Mouse (Mus musculus) kidney, embryonic 16.5 days (tissue): ENCODE results near the gene F2rl2. TPM values are rescaled to one million over a fixed set of nuclear protein-coding genes. Genes with fewer than 3 reads are reported as not detected.

ENCODE experiments used
- ATAC-seq: fragments of 200-750 bp; cut with Nextera tagmentation; 2 replicates; pipeline ENCODE4 v1.8.0; 2017; ENCODE audit warnings: moderate TSS enrichment; ENCODE audit not compliant: low FRiP score, low TSS enrichment
- H3K27ac ChIP-seq: fragments of 300-500 bp; sonication (generic); 2 replicates; pipeline ENCODE4 v1.5.1; 2014; ENCODE audit warnings: low read length
- H3K27me3 ChIP-seq: fragments of 300-500 bp; sonication (generic); 2 replicates; pipeline ENCODE4 v1.6.1; 2014; ENCODE audit warnings: low read length, control low read depth, mixed read lengths; ENCODE audit not compliant: insufficient read depth
- H3K36me3 ChIP-seq: fragments of 300-500 bp; sonication (generic); 2 replicates; pipeline ENCODE4 v1.6.1; 2014; ENCODE audit warnings: low read length, control low read depth, mixed read lengths; ENCODE audit not compliant: insufficient read depth
- H3K4me1 ChIP-seq: fragments of 300-500 bp; sonication (generic); 2 replicates; pipeline ENCODE4 v1.6.1; 2014; ENCODE audit warnings: low read length, control low read depth, mixed read lengths; ENCODE audit not compliant: insufficient read depth
- H3K4me2 ChIP-seq: fragments of 300-500 bp; sonication (generic); replicated peaks from 2 replicates; pipeline ENCODE4 v1.6.1; 2014; ENCODE audit warnings: low read depth, low read length
- H3K4me3 ChIP-seq: fragments of 300-500 bp; sonication (generic); 2 replicates; pipeline ENCODE4 v1.5.1; 2014; ENCODE audit warnings: mild to moderate bottlenecking, low read length
- H3K9ac ChIP-seq: fragments of 300-500 bp; sonication (generic); replicated peaks from 2 replicates; pipeline ENCODE4 v1.6.1; 2014; ENCODE audit warnings: low read length
- H3K9me3 ChIP-seq: fragments of 300-500 bp; sonication (generic); 2 replicates; pipeline ENCODE4 v1.6.1; 2016; ENCODE audit warnings: low read length, control low read depth
- WGBS: fragments of 180-500 bp; shearing (Covaris S2); extraction: QIAGEN DNeasy Blood & Tissue Kit; methylation state at CpG from one replicate; pipeline ENCODE4 v1.1.7; 2014; 5-methylcytosine and 5-hydroxymethylcytosine counted together
- polyA plus RNA-seq: library from polyadenylated mRNA; unstranded; fragments of >200 nt; fragmentation: Nextera tagmentation; extraction: Ambion mirVana; gene quantifications from 2 replicates; pipeline ENCODE4 v1.2.1, GENCODE M21; 2015

F2rl2 gene
- polyA plus RNA-seq, 1 experiment from 2014 or later = 0.30 TPM

GRCm38 (mm10) chr13:95719320-95720232 is 22.9 kb downstream of the F2rl2 start:
- Histone ChIP-seq H3K27me3 (no peaks in the 10 kb centered on the region), H3K4me2 (peak overlapping the region; percentile 47), H3K27ac (no peak overlapping the region), H3K9ac (no peak overlapping the region), H3K9me3 (no peaks in the 10 kb centered on the region), H3K4me1 (peaks cover 3% of the 10 kb centered on the region; the same call in 1 of the 2 replicates), H3K36me3 (no peaks in the 10 kb centered on the region), H3K4me3 (peak overlapping the region; percentile 34)
- ATAC-seq = peak; percentile 71
- WGBS = 54% methylated on average over 14 of the region's 14 CpGs

GRCm38 (mm10) chr13:95730491-95730890 is 33.8 kb downstream of the F2rl2 start:
- Histone ChIP-seq H3K4me2 (no peak overlapping the region), H3K36me3 (no peaks in the 10 kb centered on the region), H3K27me3 (no peaks in the 10 kb centered on the region), H3K4me3 (no peak overlapping the region), H3K9ac (no peak overlapping the region), H3K27ac (no peak overlapping the region), H3K9me3 (no peaks in the 10 kb centered on the region), H3K4me1 (no peaks in the 10 kb centered on the region)
- no peak for ATAC-seq
- 91% methylated on average over 4 of the region's 4 CpGs for WGBS

GRCm38 (mm10) chr13:95739651-95740050 is 43.0 kb downstream of the F2rl2 start:
- Histone ChIP-seq H3K27me3 (no peaks in the 10 kb centered on the region), H3K27ac (no peak overlapping the region), H3K36me3 (no peaks in the 10 kb centered on the region), H3K4me1 (peaks cover 3% of the 10 kb centered on the region), H3K9ac (no peak overlapping the region), H3K4me2 (no peak overlapping the region), H3K4me3 (no peak overlapping the region), H3K9me3 (no peaks in the 10 kb centered on the region)
- 69% methylated on average over 5 of the region's 5 CpGs for WGBS
- ATAC-seq = no peak

GRCm38 (mm10) chr13:95741813-95742689 is 45.4 kb downstream of the F2rl2 start:
- no peak for ATAC-seq
- H3K27me3 ChIP-seq = no peaks in the 10 kb centered on the region
- no peaks in the 10 kb centered on the region for H3K36me3 ChIP-seq
- no peak overlapping the region for H3K9ac ChIP-seq
- no peak overlapping the region for H3K27ac ChIP-seq
- no peak overlapping the region for H3K4me3 ChIP-seq
- H3K4me1 ChIP-seq = peaks cover 3% of the 10 kb centered on the region
- 82% methylated on average over 11 of the region's 11 CpGs for WGBS
- H3K4me2 ChIP-seq = no peak overlapping the region
- no peaks in the 10 kb centered on the region for H3K9me3 ChIP-seq

GRCm38 (mm10) chr13:95742881-95743466 is 46.3 kb downstream of the F2rl2 start:
- no peaks in the 10 kb centered on the region for H3K9me3 ChIP-seq
- 64% methylated on average over 9 of the region's 9 CpGs for WGBS
- H3K9ac ChIP-seq = no peak overlapping the region
- H3K4me2 ChIP-seq = no peak overlapping the region
- H3K4me3 ChIP-seq = no peak overlapping the region
- H3K27ac ChIP-seq = peak overlapping the region; percentile 10; the same call in 1 of the 2 replicates
- peaks cover 3% of the 10 kb centered on the region for H3K4me1 ChIP-seq
- ATAC-seq = peak; percentile 41; the same call in 1 of the 2 replicates
- no peaks in the 10 kb centered on the region for H3K36me3 ChIP-seq
- no peaks in the 10 kb centered on the region for H3K27me3 ChIP-seq

GRCm38 (mm10) chr13:95745451-95745850 is 48.8 kb downstream of the F2rl2 start:
- Histone ChIP-seq H3K36me3 (no peaks in the 10 kb centered on the region), H3K9me3 (no peaks in the 10 kb centered on the region), H3K9ac (no peak overlapping the region), H3K4me3 (no peak overlapping the region), H3K27me3 (no peaks in the 10 kb centered on the region), H3K4me2 (no peak overlapping the region), H3K27ac (no peak overlapping the region), H3K4me1 (peaks cover 3% of the 10 kb centered on the region)
- 65% methylated on average over 4 of the region's 4 CpGs for WGBS
- no peak for ATAC-seq

GRCm38 (mm10) chr13:95746509-95746908 is 49.9 kb downstream of the F2rl2 start:
- H3K36me3 ChIP-seq = no peaks in the 10 kb centered on the region
- H3K9me3 ChIP-seq = no peaks in the 10 kb centered on the region
- H3K4me1 ChIP-seq = peaks cover 3% of the 10 kb centered on the region
- H3K4me2 ChIP-seq = peak overlapping the region; percentile 19; the same call in 1 of the 2 replicates
- peak; percentile 71; the same call in 1 of the 2 replicates for ATAC-seq
- H3K9ac ChIP-seq = no peak overlapping the region
- H3K27ac ChIP-seq = no peak overlapping the region
- H3K27me3 ChIP-seq = no peaks in the 10 kb centered on the region
- WGBS = 14% methylated on average over 6 of the region's 6 CpGs
- H3K4me3 ChIP-seq = no peak overlapping the region

- H3K4me3 ChIP-seq = no peak overlapping the region
- 82% methylated on average over 7 of the region's 7 CpGs for WGBS
- no peaks in the 10 kb centered on the region for H3K9me3 ChIP-seq
- no peak overlapping the region for H3K9ac ChIP-seq
- ATAC-seq = no peak
- H3K36me3 ChIP-seq = no peaks in the 10 kb centered on the region
- H3K4me2 ChIP-seq = no peak overlapping the region
- H3K27ac ChIP-seq = no peak overlapping the region
- H3K27me3 ChIP-seq = no peaks in the 10 kb centered on the region
- H3K4me1 ChIP-seq = peaks cover 3% of the 10 kb centered on the region
Observed at GRCm38 (mm10) chr13:95747101-95747500, 50.4 kb downstream of the F2rl2 start.

- peaks cover 5% of the 10 kb centered on the region for H3K4me1 ChIP-seq
- H3K36me3 ChIP-seq = no peaks in the 10 kb centered on the region
- no peak overlapping the region for H3K27ac ChIP-seq
- H3K27me3 ChIP-seq = no peaks in the 10 kb centered on the region
- no peak for ATAC-seq
- no peaks in the 10 kb centered on the region for H3K9me3 ChIP-seq
- no peak overlapping the region for H3K4me2 ChIP-seq
- WGBS = 77% methylated on average over 11 of the region's 11 CpGs
- H3K4me3 ChIP-seq = no peak overlapping the region
- H3K9ac ChIP-seq = no peak overlapping the region
Observed at GRCm38 (mm10) chr13:95747541-95747940, 50.9 kb downstream of the F2rl2 start.
